Mouse (Mus musculus) cerebellum, adult 2 months (tissue): ENCODE measurements around the gene Rec114.

Source experiments
- CTCF ChIP-seq: fragments of 200-500 bp; IDR thresholded peaks from 2 replicates; pipeline ENCODE4 v1.5.1; 2011; ENCODE audit warnings: low read depth, mild to moderate bottlenecking, control low read depth, low read length, moderate library complexity, borderline replicate concordance; ENCODE audit not compliant: insufficient read depth
- POLR2A ChIP-seq: fragments of 200-500 bp; IDR thresholded peaks from 2 replicates; pipeline ENCODE4 v1.6.1; 2011; ENCODE audit warnings: low read length, control low read depth, borderline replicate concordance; ENCODE audit not compliant: insufficient read depth

DNA sequence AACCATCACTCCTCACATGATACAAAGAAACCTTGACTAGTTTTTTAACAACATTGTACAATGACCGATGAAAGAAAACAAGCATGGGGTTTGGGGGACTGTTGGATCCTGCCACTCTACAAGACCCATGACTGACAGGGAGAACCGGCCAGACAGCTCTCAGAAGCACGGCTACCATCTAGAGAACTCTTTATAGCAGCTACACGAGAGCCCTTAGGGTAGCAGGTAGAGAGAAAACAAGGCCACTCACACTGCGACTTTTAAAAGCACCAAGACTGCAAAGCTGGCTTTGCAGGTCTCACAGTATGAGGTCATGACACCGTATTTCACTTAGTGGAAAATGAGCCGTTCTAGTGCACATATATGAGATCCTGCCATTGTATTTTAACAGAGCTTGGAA is 33.1 kb downstream of the Rec114 start:
- no peak for TF ChIP-seq CTCF
- no peak for TF ChIP-seq POLR2A
